Mouse (Mus musculus) megakaryocyte, embryonic 14.5 days (primary cell): ENCODE results near the gene Rft1.

Experiments
- FLI1 ChIP-seq: IDR thresholded peaks from 2 replicates; pipeline ENCODE4 v1.6.1; 2012; ENCODE audit warnings: low read length, inconsistent platforms, mixed read lengths
- GATA1 ChIP-seq: IDR thresholded peaks from 3 replicates; pipeline ENCODE4 v1.6.1; 2012; ENCODE audit warnings: mixed read lengths, low read length, inconsistent platforms, borderline replicate concordance

DNA sequence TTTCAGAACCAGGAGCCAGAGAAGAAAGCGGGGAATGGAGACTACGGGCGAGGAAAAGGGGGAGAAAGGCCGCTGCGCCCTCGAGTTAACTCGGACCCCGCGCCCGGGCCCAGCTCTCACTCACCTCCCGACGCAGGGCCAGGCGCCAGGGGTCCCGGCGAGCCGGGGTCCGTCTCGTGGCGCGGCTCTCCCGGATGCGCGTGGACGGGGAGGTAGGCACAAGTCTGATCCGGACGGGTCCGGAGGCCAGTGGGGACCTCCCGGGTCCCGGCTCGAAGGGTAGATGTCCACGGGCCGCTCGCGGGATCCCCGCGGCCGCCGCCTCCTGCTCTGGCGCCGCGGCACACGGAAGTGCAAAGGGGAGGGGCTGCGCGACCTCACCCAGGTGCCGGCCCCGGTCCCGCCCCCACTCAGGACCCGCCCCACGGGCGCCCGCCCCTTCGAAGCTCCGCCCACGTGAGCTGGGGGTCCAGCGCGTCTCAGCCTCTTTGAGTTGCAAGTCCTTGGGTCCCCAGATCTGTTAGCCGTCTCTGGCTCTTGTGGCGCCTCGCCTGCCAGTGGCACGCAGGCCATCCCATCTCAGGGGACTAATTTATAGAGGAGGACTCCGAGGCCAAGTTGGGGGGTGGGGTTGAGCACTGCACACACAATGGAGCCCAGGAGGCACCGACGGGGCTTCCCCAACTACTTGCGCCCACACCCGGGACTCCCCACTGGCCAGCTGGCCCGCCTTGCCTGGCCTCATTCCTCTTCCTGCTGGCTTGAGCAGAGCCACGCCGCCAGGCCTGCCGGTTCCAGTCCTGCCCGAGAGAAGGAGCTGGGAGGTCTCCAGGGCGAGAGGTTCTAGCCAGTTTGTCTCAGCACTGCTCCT lies 28.1 kb upstream of the Rft1 start, which contains the start of gene Prkcd:
- TF ChIP-seq FLI1 (no peak), GATA1 (no peak)
